Mouse (Mus musculus) left cerebral cortex, postnatal 36 days (tissue): Measurements from ENCODE around the gene Atp8a2. TPM values are rescaled to one million over a fixed set of nuclear protein-coding genes. Genes with fewer than 3 reads are reported as not detected.
"Not testable (repeated sequence)": the region's sequence is repeated elsewhere in the genome, so short reads cannot be mapped to it uniquely, and the experiment has no call there.

ENCODE experiments used
- DNase-seq, 2 experiments: peaks; one replicate each; pipeline ENCODE4 v3.0.0; 2021 to 2022; ENCODE audit warnings: low spot score in 2 of 2, mixed read lengths in 1 of 2
- intact Hi-C: fragments of 180-260 bp; cut with DNase I; formaldehyde crosslinking; loops from one replicate; pipeline ENCODE4 v1.15.1; 2025
- total RNA-seq, 2 experiments: library from RNA; stranded (reverse); gene quantifications; 2 replicates each; pipeline ENCODE4 v1.2.3; 2021

Atp8a2 gene
- total RNA-seq, 2 experiments from 2014 or later = 63.5 to 77.6 TPM

DNA sequence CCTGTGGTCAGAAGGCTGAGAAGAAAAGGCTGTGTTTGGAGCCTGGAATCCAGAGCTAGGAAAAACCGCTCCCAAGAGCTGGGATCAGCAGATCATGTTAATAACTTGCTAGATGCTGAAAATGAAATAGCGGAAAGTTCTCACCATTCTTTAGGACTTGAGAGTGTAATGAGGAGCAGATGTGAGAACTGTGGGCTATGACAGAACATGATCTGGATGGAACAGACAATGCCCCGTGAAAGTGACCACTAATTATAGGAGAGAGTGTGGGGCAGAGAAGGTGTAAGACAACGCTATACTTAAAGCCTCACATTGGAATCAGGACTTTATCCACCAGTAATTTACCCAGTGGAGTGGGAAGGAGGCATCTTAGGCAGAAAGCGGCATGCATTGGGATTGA, 455.2 kb downstream of the Atp8a2 start:
- DNase-seq = no peak
- intact Hi-C loops = no loop called here

DNA sequence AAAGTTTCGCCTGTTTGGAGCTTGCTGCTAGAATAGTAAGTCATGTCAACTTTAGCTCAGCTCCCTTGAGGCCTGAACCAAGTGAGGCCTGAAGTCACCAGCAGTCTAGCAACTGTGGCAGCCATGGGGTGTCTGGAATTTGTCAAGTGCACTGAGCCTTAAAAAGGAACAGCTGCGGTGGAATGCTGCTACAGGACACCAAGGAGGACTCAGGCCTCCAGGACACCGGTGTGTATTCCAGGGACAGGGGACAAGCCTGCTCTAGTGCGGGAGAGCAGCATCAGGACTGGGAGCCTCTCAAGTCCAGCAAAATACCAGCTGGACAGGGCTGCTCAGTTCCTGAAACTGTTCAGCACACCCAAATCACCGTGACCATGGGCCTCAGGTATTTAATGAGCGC, 457.5 kb downstream of the Atp8a2 start:
- intact Hi-C loops = no loop called here
- no peak for DNase-seq

DNA sequence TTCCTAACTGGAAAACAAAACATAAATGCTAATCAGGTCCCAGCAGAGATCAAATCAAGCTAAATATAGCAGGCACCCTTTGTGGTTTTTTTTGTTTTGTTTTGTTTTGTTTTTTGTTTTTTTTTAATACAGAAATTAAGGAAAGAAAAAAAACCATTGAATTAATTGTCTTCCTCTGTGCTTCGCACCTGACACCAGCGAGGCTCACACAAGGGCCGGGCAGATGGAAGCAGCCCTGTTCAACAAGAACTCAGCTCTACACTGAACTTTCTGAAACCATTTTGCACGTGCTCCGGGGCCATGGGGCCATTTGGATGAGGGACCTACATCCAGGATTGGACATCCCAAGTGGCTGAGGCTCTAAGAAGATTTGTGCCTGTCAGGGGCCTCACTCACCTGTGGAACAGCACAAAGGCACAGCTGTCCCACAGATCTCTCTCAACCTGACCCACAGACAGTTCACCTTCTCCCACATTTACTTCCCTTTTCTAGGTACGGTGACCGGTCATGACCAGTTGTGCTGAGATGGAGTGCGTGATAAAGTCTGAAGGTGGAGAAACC, 459.2 kb downstream of the Atp8a2 start:
- intact Hi-C loops = no loop called here

GRCm38 (mm10) chr14:59736861-59737700, 459.9 kb downstream of the Atp8a2 start:
- intact Hi-C loops = no loop called here
- DNase-seq = no peak

More for the DNA sequence above, 459.2 kb downstream of the Atp8a2 start:
- no peak for DNase-seq

DNA sequence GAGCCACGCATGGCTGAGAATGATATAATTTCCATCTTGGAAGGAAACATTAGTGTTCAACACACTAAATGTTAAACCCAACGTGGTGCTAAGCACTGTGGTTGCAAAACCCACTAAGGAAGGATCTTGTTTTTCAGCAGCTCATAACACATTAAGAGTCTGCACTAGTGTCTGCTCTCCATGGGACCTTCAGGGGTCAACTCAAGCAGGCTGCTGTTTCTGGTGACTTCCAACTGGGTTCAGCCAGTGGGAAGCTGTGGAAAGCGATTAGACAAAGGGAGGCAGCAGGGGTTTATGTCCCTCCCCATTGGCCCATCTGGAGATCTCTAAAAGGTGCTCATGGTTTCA, 467.0 kb downstream of the Atp8a2 start:
- DNase-seq = no peak
- intact Hi-C loops = no loop called here

DNA sequence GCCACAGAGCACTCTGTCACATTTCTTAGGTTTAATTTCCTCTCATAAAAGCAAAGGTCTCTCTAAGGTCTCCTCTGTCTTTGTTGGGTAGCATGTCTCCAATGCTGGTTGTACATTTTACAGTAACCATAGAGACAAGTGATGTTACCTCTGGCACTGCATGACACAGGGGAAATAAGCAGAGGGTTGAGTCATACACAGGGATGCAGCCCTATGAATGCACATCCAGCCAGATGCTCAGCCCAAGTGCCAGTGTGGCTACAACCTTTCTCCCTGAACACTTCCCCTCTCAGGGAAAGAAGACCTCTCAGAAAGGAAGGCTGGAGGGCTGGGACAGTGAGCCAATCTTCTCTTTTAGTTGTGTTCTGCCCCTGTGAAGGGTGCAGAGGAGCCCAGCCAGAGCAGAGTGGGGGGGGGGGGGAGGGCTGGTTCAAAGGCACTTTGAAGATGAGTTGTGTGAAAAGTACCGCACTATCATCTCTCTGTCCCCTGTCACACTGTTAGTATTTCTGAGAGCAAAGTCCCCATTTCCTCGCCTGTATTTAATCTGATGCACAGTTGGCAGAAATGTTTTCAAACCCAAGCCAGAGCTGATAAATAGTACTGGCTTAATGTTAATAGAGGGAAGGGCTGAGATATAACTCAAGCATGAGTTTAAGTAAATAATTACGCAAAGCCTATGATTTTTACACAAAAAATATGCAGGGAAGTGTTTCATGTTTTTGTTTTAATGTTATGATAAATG, 467.5 kb downstream of the Atp8a2 start:
- intact Hi-C loops = no loop called here
- DNase-seq = no peak

- intact Hi-C loops = no loop called here
- DNase-seq = no peak
Observed at GRCm38 (mm10) chr14:59727016-59727415, 470.0 kb downstream of the Atp8a2 start.

GRCm38 (mm10) chr14:59723163-59723562, 473.8 kb downstream of the Atp8a2 start:
- intact Hi-C loops = no loop called here
- DNase-seq = no peak

GRCm38 (mm10) chr14:59721957-59722356, 475.0 kb downstream of the Atp8a2 start:
- DNase-seq = no peak
- intact Hi-C loops = no loop called here

DNA sequence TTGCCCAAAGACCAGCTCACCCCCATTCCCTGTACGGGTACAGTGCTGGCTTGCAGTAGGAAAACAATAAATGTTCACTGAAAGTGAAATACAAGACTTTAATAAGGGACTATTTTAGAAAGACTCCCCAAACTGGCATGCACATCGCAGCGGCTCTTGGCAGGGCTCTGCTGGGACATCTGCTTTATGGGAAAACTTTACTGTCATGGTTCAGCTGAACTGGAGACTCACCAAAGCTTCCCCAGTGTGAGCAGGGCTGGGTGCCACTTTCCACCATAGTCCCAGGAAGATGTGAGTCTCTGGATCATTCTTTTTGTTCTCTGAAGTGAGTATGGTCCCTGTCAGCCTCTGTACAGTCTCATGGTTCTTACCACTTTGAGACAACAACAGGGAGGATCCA, 475.6 kb downstream of the Atp8a2 start:
- no peak for DNase-seq
- intact Hi-C loops = no loop called here

DNA sequence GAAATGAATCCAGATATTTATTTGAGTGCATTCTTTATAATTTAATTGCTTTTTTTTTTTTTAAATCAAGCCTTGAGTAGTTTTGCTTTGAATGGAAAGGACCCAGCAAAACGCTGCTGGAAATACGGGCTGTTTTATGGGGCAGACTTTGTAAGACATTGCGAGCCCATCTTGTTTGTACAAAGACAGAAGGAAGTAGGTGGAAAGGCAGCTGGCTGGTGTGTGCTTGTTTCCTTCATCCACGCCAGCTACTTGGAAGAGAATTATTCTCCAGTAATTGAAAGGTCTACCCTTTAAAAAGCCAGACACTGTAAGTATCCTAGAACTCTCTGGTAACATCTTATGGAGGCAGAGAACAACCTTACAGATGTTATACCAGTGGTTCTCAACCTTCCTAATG, 476.6 kb downstream of the Atp8a2 start:
- intact Hi-C loops = no loop called here
- DNase-seq = no peak

DNA sequence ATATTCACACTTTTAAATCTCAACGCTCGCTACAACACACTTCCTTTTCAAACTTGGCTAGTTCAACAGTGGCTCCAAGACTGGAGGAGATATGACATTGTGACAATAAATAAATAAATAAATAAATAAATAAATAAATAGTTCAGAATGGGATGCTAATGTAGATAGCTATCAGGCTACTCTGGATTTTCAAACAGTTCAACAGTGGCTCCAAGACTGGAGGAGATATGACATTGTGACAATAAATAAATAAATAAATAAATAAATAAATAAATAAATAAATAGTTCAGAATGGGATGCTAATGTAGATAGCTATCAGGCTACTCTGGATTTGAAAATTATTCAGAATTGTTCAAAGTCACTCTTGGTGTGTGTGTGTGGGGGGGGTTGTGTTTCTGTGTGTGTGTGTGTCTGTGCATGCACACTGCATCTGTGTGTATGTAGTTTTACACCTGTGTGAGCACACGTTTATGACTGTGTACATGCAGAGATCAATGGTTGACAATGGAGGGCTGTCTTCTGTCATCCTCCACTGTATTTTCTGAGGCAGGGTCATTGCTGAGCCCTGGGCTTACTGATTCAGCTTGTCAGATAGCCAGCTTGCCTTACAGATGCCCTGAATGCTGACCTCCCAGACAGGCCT, 480.4 kb downstream of the Atp8a2 start:
- DNase-seq, intact Hi-C loops: not testable (repeated sequence)

GRCm38 (mm10) chr14:59715695-59716442, 481.1 kb downstream of the Atp8a2 start:
- DNase-seq = no peak
- intact Hi-C loops = no loop called here

- DNase-seq = no peak
- intact Hi-C loops = no loop called here
Observed at GRCm38 (mm10) chr14:59709505-59710335, 487.3 kb downstream of the Atp8a2 start.

- intact Hi-C loops = no loop called here
Observed at GRCm38 (mm10) chr14:59708009-59708408, 489.0 kb downstream of the Atp8a2 start.

GRCm38 (mm10) chr14:59705326-59706058, 491.5 kb downstream of the Atp8a2 start:
- DNase-seq = no peak
- intact Hi-C loops = no loop called here

More at GRCm38 (mm10) chr14:59708009-59708408, 489.0 kb downstream of the Atp8a2 start:
- no peak for DNase-seq

DNA sequence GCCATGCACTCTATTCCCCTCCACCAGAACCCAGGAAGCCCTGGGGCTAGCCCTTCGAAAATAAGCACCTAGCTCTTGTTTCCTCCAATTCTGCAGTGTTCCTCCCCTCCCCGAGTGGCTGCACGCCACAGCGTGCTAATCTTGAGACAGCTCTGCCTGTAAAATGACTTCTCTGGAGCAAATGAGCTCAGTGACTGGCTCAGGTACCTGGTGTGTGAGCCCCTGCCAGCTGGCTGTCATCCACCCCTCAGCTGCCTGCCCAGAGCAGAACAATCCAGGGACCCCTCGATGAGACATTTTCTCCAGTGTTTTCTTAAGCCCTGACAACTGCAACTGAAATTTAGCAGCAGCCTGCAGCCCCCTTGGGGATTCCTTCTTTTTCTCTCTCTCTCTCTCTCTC, 495.5 kb downstream of the Atp8a2 start:
- intact Hi-C loops = no loop called here

GRCm38 (mm10) chr14:59695160-59695559, 501.8 kb downstream of the Atp8a2 start:
- DNase-seq = no peak
- intact Hi-C loops = no loop called here

More for the DNA sequence above, 495.5 kb downstream of the Atp8a2 start:
- DNase-seq = no peak
